Mouse (Mus musculus) colon, adult 2 months (tissue): ENCODE data around the gene Kdm4a. TPM values are rescaled to one million over a fixed set of nuclear protein-coding genes. Genes with fewer than 3 reads are reported as not detected.

Experiments
- polyA plus RNA-seq: library from polyadenylated mRNA; depleted of rRNA; stranded (reverse); fragments of >200 nt; gene quantifications from 2 replicates; pipeline ENCODE4 v1.2.3, GENCODE M21; 2012; rRNA removed

The Kdm4a gene
- polyA plus RNA-seq, result 24.1 and 26.8 TPM in 2 replicates

DNA sequence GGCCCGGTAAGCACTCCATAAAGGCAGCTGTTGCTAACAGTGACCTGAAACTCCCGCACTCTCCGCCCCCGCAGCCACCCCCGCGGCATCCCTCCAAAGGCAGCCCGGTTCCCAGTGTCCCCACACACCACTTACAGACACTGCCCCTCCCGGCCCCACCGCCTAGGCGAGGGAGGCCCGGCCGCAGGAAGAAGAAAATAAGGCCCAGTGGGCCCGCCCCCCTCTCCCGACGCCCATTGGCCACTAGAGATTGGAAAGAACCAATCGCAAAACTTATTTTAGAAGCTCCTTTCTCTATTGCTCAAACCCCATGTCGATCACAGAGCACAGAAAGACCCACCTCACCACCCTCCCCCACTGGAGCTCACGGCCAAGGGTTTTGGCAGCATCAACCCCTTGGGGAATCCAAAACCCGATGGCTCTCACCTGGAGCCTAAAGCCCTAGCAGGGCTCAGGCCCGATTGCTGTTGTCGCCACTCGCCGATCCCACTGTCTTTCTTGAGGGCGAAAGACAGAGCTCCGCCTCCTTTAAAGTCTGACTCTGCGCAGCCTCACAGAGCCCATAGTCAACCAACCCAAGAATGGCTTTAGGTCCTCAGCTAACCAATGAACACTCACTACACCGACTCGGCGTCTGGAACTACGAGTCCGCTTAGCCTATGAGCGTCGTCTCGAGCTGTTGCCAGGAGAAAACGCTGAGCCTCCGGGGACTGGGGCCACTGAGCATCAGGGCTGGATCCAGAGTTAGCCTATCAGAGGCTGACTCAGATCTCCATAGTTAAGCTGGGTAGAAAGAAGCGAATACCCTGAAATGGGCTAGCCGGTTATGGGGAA, at the start of gene Kdm4a:
Kdm4a (minus strand) TSS at position 577 of the 834 bp plus-strand sequence.

DNA sequence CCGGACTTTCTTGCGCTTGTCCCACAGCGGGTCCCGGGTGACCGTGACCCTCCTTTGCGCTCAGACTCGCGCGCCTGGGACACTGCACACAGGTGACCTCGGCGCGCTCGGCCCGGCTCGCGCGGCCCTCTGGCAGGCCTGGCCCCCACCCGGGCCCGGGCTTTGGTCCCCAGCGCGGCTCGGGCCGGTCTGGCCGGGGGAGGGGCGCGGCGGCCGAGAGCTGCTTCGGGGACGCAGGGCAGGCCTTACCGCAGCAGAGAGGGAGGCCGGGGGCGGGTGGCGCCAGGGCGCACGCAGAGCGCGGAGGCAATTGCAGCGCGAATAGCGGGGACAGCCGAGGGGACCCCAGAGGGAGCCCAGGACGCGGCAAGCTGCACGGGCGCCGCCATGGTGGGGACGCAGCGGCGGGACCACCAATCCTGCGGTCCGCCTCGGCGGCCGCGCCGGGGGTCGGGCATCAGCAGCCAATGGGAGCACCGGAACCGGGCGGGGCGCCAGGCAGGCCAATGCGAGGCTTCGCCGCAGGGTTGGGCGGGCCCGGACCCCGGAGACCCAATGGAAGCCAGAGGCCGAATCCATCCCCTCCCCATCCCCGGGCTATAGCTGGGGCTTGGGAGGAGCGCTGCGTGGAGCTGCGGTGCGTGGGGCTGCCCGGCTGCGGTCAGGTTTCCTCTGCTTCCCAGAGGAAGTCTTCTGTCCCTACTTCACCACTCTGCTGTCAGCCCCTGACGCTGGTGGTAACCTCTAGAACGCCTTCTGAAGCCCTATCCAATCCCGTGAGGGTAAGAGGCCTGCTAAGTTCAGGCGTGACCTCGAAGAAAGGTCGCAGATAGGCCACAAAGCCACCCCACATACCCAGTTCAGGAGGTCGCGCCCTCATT, 45.1 kb downstream of the Kdm4a start, which contains the start of gene St3gal3:
St3gal3 (minus strand) TSS at position 430 of the 881 bp plus-strand sequence.

Other genes with a start within 250 kb of the Kdm4a start
- gene St3gal3, start 45.1 kb downstream of the Kdm4a start, polyA plus RNA-seq, result 113 and 117 TPM in 2 replicates
- gene Ptprf, start 111.4 kb upstream of the Kdm4a start, polyA plus RNA-seq, result 207 and 212 TPM in 2 replicates
- 31.2 and 35.3 TPM in 2 replicates for gene Szt2, start 229.2 kb upstream of the Kdm4a start, polyA plus RNA-seq
- gene Med8, start 229.3 kb upstream of the Kdm4a start, polyA plus RNA-seq, result 20.8 and 22.0 TPM in 2 replicates
- 176 and 229 TPM in 2 replicates for gene Elovl1, start 248.1 kb upstream of the Kdm4a start, polyA plus RNA-seq